Mouse (Mus musculus): ENCODE measurements around the gene Rsph9. TPM values are rescaled to one million over a fixed set of nuclear protein-coding genes. Genes with fewer than 3 reads are reported as not detected.

Rsph9 gene
- 54.8 and 62.7 TPM in 2 replicates for polyA plus RNA-seq (2015; fragmentation: Nextera tagmentation; extraction: Ambion mirVana)

GRCm38 (mm10) chr17:46143578-46144423, at the start of gene Rsph9:
Rsph9 (minus strand) TSS chr17:46144216.
- peaks cover 13% of the 10 kb centered on the region for H3K36me3 ChIP-seq (ENCODE audit: control insufficient read depth, insufficient read depth, low read length)
- no peaks in the 10 kb centered on the region for H3K27me3 ChIP-seq (replicated peaks; ENCODE audit: control insufficient read depth, insufficient read depth, low read length)
- no peaks in the 10 kb centered on the region for H3K9me3 ChIP-seq (ENCODE audit: control insufficient read depth, low read length)
- 6% methylated on average over 37 of the region's 37 CpGs for WGBS
- H3K4me2 ChIP-seq (ENCODE audit: low read length): peak within 1 kb of the TSS; percentile 87
- peak within 1 kb of the TSS; percentile 58 for H3K4me3 ChIP-seq (ENCODE audit: low read length)
- H3K4me1 ChIP-seq (ENCODE audit: control insufficient read depth, insufficient read depth, low read depth, low read length): peaks cover 8% of the 10 kb centered on the region
- H3K27ac ChIP-seq (ENCODE audit: low read depth, low read length): 0 out of 2 replicates have a peak within 1 kb of the TSS, but pooled peaks have one; percentile 24
- H3K9ac ChIP-seq (ENCODE audit: low read depth, low read length): peak within 1 kb of the TSS; percentile 72
- peak; percentile 97 for ATAC-seq

- peaks cover 24% of the 10 kb centered on the region for H3K36me3 ChIP-seq (ENCODE audit: control insufficient read depth, insufficient read depth, low read length)
- H3K27me3 ChIP-seq (replicated peaks; ENCODE audit: control insufficient read depth, insufficient read depth, low read length): no peaks in the 10 kb centered on the region
- no peaks in the 10 kb centered on the region for H3K9me3 ChIP-seq (ENCODE audit: control insufficient read depth, low read length)
- no peaks in the 10 kb centered on the region for H3K4me1 ChIP-seq (ENCODE audit: control insufficient read depth, insufficient read depth, low read depth, low read length)
- ATAC-seq: no peak
- no peak overlapping the region for H3K27ac ChIP-seq (ENCODE audit: low read depth, low read length)
- no peak overlapping the region for H3K9ac ChIP-seq (ENCODE audit: low read depth, low read length)
- no peak overlapping the region for H3K4me2 ChIP-seq (ENCODE audit: low read length)
- WGBS: 91% methylated on average over 2 of the region's 2 CpGs
- no peak overlapping the region for H3K4me3 ChIP-seq (ENCODE audit: low read length)
Observed at GRCm38 (mm10) chr17:46188829-46189228, 44.8 kb upstream of the Rsph9 start.

GRCm38 (mm10) chr17:46182273-46182672, 38.3 kb upstream of the Rsph9 start:
- no peak overlapping the region for H3K4me3 ChIP-seq (ENCODE audit: low read length)
- H3K4me2 ChIP-seq (ENCODE audit: low read length): no peak overlapping the region
- H3K27ac ChIP-seq (ENCODE audit: low read depth, low read length): no peak overlapping the region
- WGBS: 89% methylated on average over 4 of the region's 4 CpGs
- no peaks in the 10 kb centered on the region for H3K9me3 ChIP-seq (ENCODE audit: control insufficient read depth, low read length)
- peaks cover 32% of the 10 kb centered on the region for H3K36me3 ChIP-seq (ENCODE audit: control insufficient read depth, insufficient read depth, low read length)
- ATAC-seq: no peak
- H3K27me3 ChIP-seq (replicated peaks; ENCODE audit: control insufficient read depth, insufficient read depth, low read length): no peaks in the 10 kb centered on the region
- no peak overlapping the region for H3K9ac ChIP-seq (ENCODE audit: low read depth, low read length)
- no peaks in the 10 kb centered on the region for H3K4me1 ChIP-seq (ENCODE audit: control insufficient read depth, insufficient read depth, low read depth, low read length)

GRCm38 (mm10) chr17:46170538-46170937, 26.5 kb upstream of the Rsph9 start:
- Histone ChIP-seq H3K36me3 (ENCODE audit: control insufficient read depth, insufficient read depth, low read length) (peaks cover 36% of the 10 kb centered on the region), H3K9ac (ENCODE audit: low read depth, low read length) (no peak overlapping the region), H3K27me3 (replicated peaks; ENCODE audit: control insufficient read depth, insufficient read depth, low read length) (no peaks in the 10 kb centered on the region), H3K4me1 (ENCODE audit: control insufficient read depth, insufficient read depth, low read depth, low read length) (no peaks in the 10 kb centered on the region), H3K4me2 (ENCODE audit: low read length) (no peak overlapping the region), H3K9me3 (ENCODE audit: control insufficient read depth, low read length) (no peaks in the 10 kb centered on the region), H3K4me3 (ENCODE audit: low read length) (no peak overlapping the region), H3K27ac (ENCODE audit: low read depth, low read length) (no peak overlapping the region)
- peak; percentile 49; the same call in 1 of the 2 replicates for ATAC-seq
- 79% methylated on average over 3 of the region's 3 CpGs for WGBS

- H3K27me3 ChIP-seq (replicated peaks; ENCODE audit: control insufficient read depth, insufficient read depth, low read length): no peaks in the 10 kb centered on the region
- no peak overlapping the region for H3K27ac ChIP-seq (ENCODE audit: low read depth, low read length)
- H3K4me3 ChIP-seq (ENCODE audit: low read length): no peak overlapping the region
- H3K4me1 ChIP-seq (ENCODE audit: control insufficient read depth, insufficient read depth, low read depth, low read length): no peaks in the 10 kb centered on the region
- H3K4me2 ChIP-seq (ENCODE audit: low read length): no peak overlapping the region
- peaks cover 43% of the 10 kb centered on the region for H3K36me3 ChIP-seq (ENCODE audit: control insufficient read depth, insufficient read depth, low read length)
- no peak for ATAC-seq
- no peak overlapping the region for H3K9ac ChIP-seq (ENCODE audit: low read depth, low read length)
- H3K9me3 ChIP-seq (ENCODE audit: control insufficient read depth, low read length): no peaks in the 10 kb centered on the region
- WGBS: 85% methylated on average over 5 of the region's 5 CpGs
Observed at GRCm38 (mm10) chr17:46168768-46169167, 24.8 kb upstream of the Rsph9 start.

GRCm38 (mm10) chr17:46168318-46168717, 24.3 kb upstream of the Rsph9 start:
- Histone ChIP-seq H3K4me2 (ENCODE audit: low read length) (no peak overlapping the region), H3K36me3 (ENCODE audit: control insufficient read depth, insufficient read depth, low read length) (peaks cover 43% of the 10 kb centered on the region), H3K27me3 (replicated peaks; ENCODE audit: control insufficient read depth, insufficient read depth, low read length) (no peaks in the 10 kb centered on the region), H3K4me1 (ENCODE audit: control insufficient read depth, insufficient read depth, low read depth, low read length) (no peaks in the 10 kb centered on the region; the same call in 1 of the 2 replicates), H3K4me3 (ENCODE audit: low read length) (no peak overlapping the region), H3K9me3 (ENCODE audit: control insufficient read depth, low read length) (no peaks in the 10 kb centered on the region), H3K27ac (ENCODE audit: low read depth, low read length) (no peak overlapping the region), H3K9ac (ENCODE audit: low read depth, low read length) (no peak overlapping the region)
- 50% methylated on average over 5 of the region's 5 CpGs for WGBS
- ATAC-seq: no peak

- WGBS: 89% methylated on average over 11 of the region's 11 CpGs
- no peak overlapping the region for H3K4me3 ChIP-seq (ENCODE audit: low read length)
- no peaks in the 10 kb centered on the region for H3K27me3 ChIP-seq (replicated peaks; ENCODE audit: control insufficient read depth, insufficient read depth, low read length)
- peaks cover 7% of the 10 kb centered on the region for H3K4me1 ChIP-seq (ENCODE audit: control insufficient read depth, insufficient read depth, low read depth, low read length)
- H3K9ac ChIP-seq (ENCODE audit: low read depth, low read length): no peak overlapping the region
- H3K36me3 ChIP-seq (ENCODE audit: control insufficient read depth, insufficient read depth, low read length): peaks cover 37% of the 10 kb centered on the region
- H3K4me2 ChIP-seq (ENCODE audit: low read length): no peak overlapping the region
- no peak for ATAC-seq
- H3K27ac ChIP-seq (ENCODE audit: low read depth, low read length): no peak overlapping the region
- no peaks in the 10 kb centered on the region for H3K9me3 ChIP-seq (ENCODE audit: control insufficient read depth, low read length)
Observed at GRCm38 (mm10) chr17:46167014-46167413, 23.0 kb upstream of the Rsph9 start.

GRCm38 (mm10) chr17:46166270-46166669, 22.3 kb upstream of the Rsph9 start:
- Histone ChIP-seq H3K9ac (ENCODE audit: low read depth, low read length) (no peak overlapping the region), H3K27ac (ENCODE audit: low read depth, low read length) (no peak overlapping the region), H3K9me3 (ENCODE audit: control insufficient read depth, low read length) (no peaks in the 10 kb centered on the region), H3K27me3 (replicated peaks; ENCODE audit: control insufficient read depth, insufficient read depth, low read length) (no peaks in the 10 kb centered on the region), H3K36me3 (ENCODE audit: control insufficient read depth, insufficient read depth, low read length) (peaks cover 37% of the 10 kb centered on the region), H3K4me2 (ENCODE audit: low read length) (no peak overlapping the region), H3K4me1 (ENCODE audit: control insufficient read depth, insufficient read depth, low read depth, low read length) (peaks cover 11% of the 10 kb centered on the region), H3K4me3 (ENCODE audit: low read length) (no peak overlapping the region)
- 83% methylated on average over 5 of the region's 5 CpGs for WGBS
- no peak for ATAC-seq

- Histone ChIP-seq H3K4me1 (ENCODE audit: control insufficient read depth, insufficient read depth, low read depth, low read length) (peaks cover 11% of the 10 kb centered on the region), H3K4me2 (ENCODE audit: low read length) (no peak overlapping the region), H3K27ac (ENCODE audit: low read depth, low read length) (no peak overlapping the region), H3K36me3 (ENCODE audit: control insufficient read depth, insufficient read depth, low read length) (peaks cover 34% of the 10 kb centered on the region), H3K4me3 (ENCODE audit: low read length) (no peak overlapping the region), H3K9me3 (ENCODE audit: control insufficient read depth, low read length) (no peaks in the 10 kb centered on the region), H3K27me3 (replicated peaks; ENCODE audit: control insufficient read depth, insufficient read depth, low read length) (no peaks in the 10 kb centered on the region), H3K9ac (ENCODE audit: low read depth, low read length) (no peak overlapping the region)
- WGBS: 87% methylated on average over 10 of the region's 12 CpGs
- no peak for ATAC-seq
Observed at GRCm38 (mm10) chr17:46165460-46165859, 21.4 kb upstream of the Rsph9 start.
